Mouse (Mus musculus) lung, embryonic 15.5 days (tissue): Measurements from ENCODE around the gene Coq9. TPM values are rescaled to one million over a fixed set of nuclear protein-coding genes. Genes with fewer than 3 reads are reported as not detected.
"Not testable (repeated sequence)": the region's sequence is repeated elsewhere in the genome, so short reads cannot be mapped to it uniquely, and the experiment has no call there.

ENCODE experiments used
- ATAC-seq: fragments of 200-750 bp; cut with Nextera tagmentation; 2 replicates; pipeline ENCODE4 v1.8.0; 2017; ENCODE audit warnings: moderate number of reproducible peaks, borderline replicate concordance; ENCODE audit not compliant: low FRiP score, low TSS enrichment; ENCODE audit errors: extremely low read depth
- H3K27ac ChIP-seq: fragments of 300-500 bp; sonication (generic); 2 replicates; pipeline ENCODE4 v1.5.1; 2015; ENCODE audit warnings: moderate library complexity, mild to moderate bottlenecking, inconsistent platforms
- H3K27me3 ChIP-seq: fragments of 300-500 bp; sonication (generic); 2 replicates; pipeline ENCODE4 v1.6.1; 2015; ENCODE audit warnings: inconsistent platforms
- H3K36me3 ChIP-seq: fragments of 300-500 bp; sonication (generic); 2 replicates; pipeline ENCODE4 v1.6.1; 2015; ENCODE audit warnings: inconsistent platforms
- H3K4me1 ChIP-seq: fragments of 300-500 bp; sonication (generic); 2 replicates; pipeline ENCODE4 v1.6.1; 2015; ENCODE audit warnings: inconsistent platforms
- H3K4me2 ChIP-seq: fragments of 300-500 bp; sonication (generic); 2 replicates; pipeline ENCODE4 v1.6.1; 2015; ENCODE audit warnings: inconsistent platforms, mild to moderate bottlenecking, moderate library complexity
- H3K4me3 ChIP-seq: fragments of 300-500 bp; sonication (generic); 2 replicates; pipeline ENCODE4 v1.5.1; 2015; ENCODE audit warnings: mild to moderate bottlenecking, inconsistent platforms
- H3K9ac ChIP-seq: fragments of 300-500 bp; sonication (generic); 2 replicates; pipeline ENCODE4 v1.6.1; 2015; ENCODE audit warnings: inconsistent platforms
- H3K9me3 ChIP-seq: fragments of 300-500 bp; sonication (generic); 2 replicates; pipeline ENCODE4 v1.6.1; 2016; ENCODE audit warnings: inconsistent platforms
- WGBS: fragments of 180-500 bp; shearing (Covaris S2); methylation state at CpG from one replicate; pipeline ENCODE4 v1.1.7; 2015; 5-methylcytosine and 5-hydroxymethylcytosine counted together
- polyA plus RNA-seq: library from polyadenylated mRNA; unstranded; fragments of >200 nt; fragmentation: Nextera tagmentation; extraction: Ambion mirVana; gene quantifications from 2 replicates; pipeline ENCODE4 v1.2.1, GENCODE M21; 2015

Coq9 gene
- polyA plus RNA-seq, 1 experiment from 2014 or later, result 68.0 TPM

GRCm38 (mm10) chr8:94825170-94825569, 13.0 kb upstream of the Coq9 start:
- no peak overlapping the region for H3K4me2 ChIP-seq
- H3K36me3 ChIP-seq, result peaks cover 67% of the 10 kb centered on the region
- H3K9ac ChIP-seq, result no peak overlapping the region
- H3K27ac ChIP-seq, result no peak overlapping the region
- no peak overlapping the region for H3K4me3 ChIP-seq
- no peaks in the 10 kb centered on the region for H3K9me3 ChIP-seq
- no peaks in the 10 kb centered on the region for H3K27me3 ChIP-seq
- 77% methylated on average over 6 of the region's 6 CpGs for WGBS
- no peaks in the 10 kb centered on the region for H3K4me1 ChIP-seq
- no peak for ATAC-seq

GRCm38 (mm10) chr8:94826210-94826609, 11.9 kb upstream of the Coq9 start:
- Histone ChIP-seq H3K4me3 (no peak overlapping the region), H3K4me1 (no peaks in the 10 kb centered on the region), H3K36me3 (peaks cover 70% of the 10 kb centered on the region), H3K9ac (no peak overlapping the region), H3K27me3 (no peaks in the 10 kb centered on the region), H3K4me2 (no peak overlapping the region), H3K27ac (no peak overlapping the region), H3K9me3 (no peaks in the 10 kb centered on the region)
- ATAC-seq, result no peak
- WGBS, result 90% methylated on average over 5 of the region's 5 CpGs

GRCm38 (mm10) chr8:94828284-94828683, 9.8 kb upstream of the Coq9 start:
- no peak for ATAC-seq
- Histone ChIP-seq H3K27me3 (no peaks in the 10 kb centered on the region), H3K4me2 (no peak overlapping the region), H3K9ac (no peak overlapping the region), H3K4me3 (no peak overlapping the region), H3K4me1 (no peaks in the 10 kb centered on the region), H3K27ac (no peak overlapping the region), H3K36me3 (peaks cover 64% of the 10 kb centered on the region), H3K9me3 (no peaks in the 10 kb centered on the region)
- WGBS, result 82% methylated on average over 6 of the region's 6 CpGs

GRCm38 (mm10) chr8:94833901-94834405, 4.2 kb upstream of the Coq9 start:
- not testable (repeated sequence) for H3K4me2 ChIP-seq

GRCm38 (mm10) chr8:94835751-94836150, 2.4 kb upstream of the Coq9 start:
- H3K27me3 ChIP-seq, ATAC-seq, H3K27ac ChIP-seq, H3K9ac ChIP-seq, H3K4me2 ChIP-seq, H3K9me3 ChIP-seq, H3K36me3 ChIP-seq, H3K4me3 ChIP-seq: not testable (repeated sequence)
- peaks cover 15% of the 10 kb centered on the region for H3K4me1 ChIP-seq
- WGBS, result 90% methylated on average over 13 of the region's 13 CpGs

More at GRCm38 (mm10) chr8:94833901-94834405, 4.2 kb upstream of the Coq9 start:
- H3K9me3 ChIP-seq, H3K27ac ChIP-seq, H3K9ac ChIP-seq, ATAC-seq, H3K27me3 ChIP-seq, H3K4me3 ChIP-seq: not testable (repeated sequence)
- 66% methylated on average over 7 of the region's 7 CpGs for WGBS
- H3K4me1 ChIP-seq, result peaks cover 11% of the 10 kb centered on the region
- H3K36me3 ChIP-seq, result peaks cover 21% of the 10 kb centered on the region

GRCm38 (mm10) chr8:94836456-94837240, 1.5 kb upstream of the Coq9 start:
- Histone ChIP-seq H3K4me1 (peaks cover 15% of the 10 kb centered on the region), H3K4me3 (peak overlapping the region; percentile 85), H3K27ac (no peak overlapping the region), H3K27me3 (no peaks in the 10 kb centered on the region), H3K36me3 (peaks cover 2% of the 10 kb centered on the region), H3K9me3 (no peaks in the 10 kb centered on the region), H3K9ac (peak overlapping the region; percentile 86; the same call in 1 of the 2 replicates), H3K4me2 (peak overlapping the region; percentile 76)
- WGBS, result 54% methylated on average over 11 of the region's 11 CpGs
- no peak for ATAC-seq

GRCm38 (mm10) chr8:94838600-94838999, 479 bp downstream of the Coq9 start:
- H3K36me3 ChIP-seq, result 0 out of 2 replicates have a peak, but pooled peaks cover 3% of the 10 kb centered on the region
- peak overlapping the region; percentile 85 for H3K4me3 ChIP-seq
- peak overlapping the region; percentile 76 for H3K4me2 ChIP-seq
- H3K9ac ChIP-seq, result peak overlapping the region; percentile 97
- no peaks in the 10 kb centered on the region for H3K9me3 ChIP-seq
- H3K4me1 ChIP-seq, result peaks cover 15% of the 10 kb centered on the region
- WGBS, result under 1% methylated on average over 24 of the region's 24 CpGs
- no peaks in the 10 kb centered on the region for H3K27me3 ChIP-seq
- peak; percentile 68; the same call in 1 of the 2 replicates for ATAC-seq
- peak overlapping the region; percentile 91 for H3K27ac ChIP-seq

- H3K4me3 ChIP-seq, result no peak overlapping the region
- ATAC-seq, result no peak
- H3K4me2 ChIP-seq, result no peak overlapping the region
- peaks cover 15% of the 10 kb centered on the region for H3K4me1 ChIP-seq
- no peak overlapping the region for H3K27ac ChIP-seq
- no peaks in the 10 kb centered on the region for H3K27me3 ChIP-seq
- H3K36me3 ChIP-seq, result peaks cover 19% of the 10 kb centered on the region
- 45% methylated on average over 2 of the region's 2 CpGs for WGBS
- no peaks in the 10 kb centered on the region for H3K9me3 ChIP-seq
- no peak overlapping the region for H3K9ac ChIP-seq
These were observed 3.1 kb downstream of the Coq9 start for GRCm38 (mm10) chr8:94841183-94841582.

GRCm38 (mm10) chr8:94850049-94850448, 11.9 kb downstream of the Coq9 start:
- no peak for ATAC-seq
- 94% methylated on average over 5 of the region's 5 CpGs for WGBS
- Histone ChIP-seq H3K4me1 (no peaks in the 10 kb centered on the region), H3K36me3 (peaks cover 70% of the 10 kb centered on the region), H3K9me3 (no peaks in the 10 kb centered on the region), H3K9ac (no peak overlapping the region), H3K27ac (no peak overlapping the region), H3K27me3 (no peaks in the 10 kb centered on the region), H3K4me2 (no peak overlapping the region), H3K4me3 (no peak overlapping the region)

- H3K4me3 ChIP-seq, H3K27me3 ChIP-seq, H3K9ac ChIP-seq, H3K27ac ChIP-seq, H3K4me2 ChIP-seq, ATAC-seq, H3K9me3 ChIP-seq: not testable (repeated sequence)
- 84% methylated on average over 11 of the region's 11 CpGs for WGBS
- H3K36me3 ChIP-seq, result peaks cover 46% of the 10 kb centered on the region
- peaks cover 16% of the 10 kb centered on the region for H3K4me1 ChIP-seq
These were observed 16.6 kb downstream of the Coq9 start for GRCm38 (mm10) chr8:94854761-94855160.

GRCm38 (mm10) chr8:94857011-94857345, 18.9 kb downstream of the Coq9 start:
- Histone ChIP-seq H3K27ac (no peak overlapping the region), H3K36me3 (peaks cover 42% of the 10 kb centered on the region), H3K4me3 (peak overlapping the region; percentile 81), H3K27me3 (no peaks in the 10 kb centered on the region), H3K4me1 (peaks cover 16% of the 10 kb centered on the region), H3K4me2 (0 out of 2 replicates have a peak overlapping the region, but pooled peaks have one; percentile 29), H3K9ac (0 out of 2 replicates have a peak overlapping the region, but pooled peaks have one; percentile 16), H3K9me3 (no peaks in the 10 kb centered on the region)
- WGBS, result 27% methylated on average over 5 of the region's 5 CpGs
- no peak for ATAC-seq
